ENCODE assay signal across 1 mouse cellular context in the genomic region with DNA sequence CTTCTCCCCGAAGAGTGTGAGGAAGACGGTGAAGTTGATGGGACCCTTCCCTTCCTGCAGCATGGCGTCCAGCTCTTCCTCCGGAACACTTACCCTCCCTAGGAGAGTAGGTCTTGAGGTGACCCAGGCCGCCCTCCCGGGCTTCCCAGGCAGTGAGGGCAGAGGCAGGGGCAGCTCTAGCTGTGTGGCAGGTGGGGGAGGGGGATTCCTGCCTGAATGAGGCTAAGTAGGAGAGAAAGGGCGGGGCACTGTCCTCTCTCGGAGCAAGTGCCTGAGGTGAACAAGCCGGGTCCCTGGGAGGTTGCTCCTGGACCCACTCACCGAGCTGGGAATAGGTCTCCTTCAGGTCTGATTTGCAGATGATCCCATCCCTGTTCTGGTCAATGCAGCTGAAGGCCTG.
TF ChIP-seq lines count a peak whose summit lies in the region.

No protein-coding gene starts in this region.

TF ChIP-seq in ES-E14, 5 proteins besides CTCF, POLR2A, EP300 and RAD21 (continued from another document):
- no peak for TF ChIP-seq CHD2 (IDR thresholded peaks at IDR 0.05; ENCODE audit: low read depth, low read length)
- TF ChIP-seq ZC3H11A (IDR thresholded peaks at IDR 0.05; ENCODE audit: borderline replicate concordance, low read depth, low read length) = no peak
TF ChIP-seq in ES-E14: peak in this region for 0.
